Mouse (Mus musculus) layer of hippocampus, adult 2 months (tissue): ENCODE measurements at regions not wholly inside any gene's neighbourhood (a gene's known extent, or its start where the extent isn't known, plus 50 kb on each side); places are given as distances from the start of the nearest gene placed in this dataset.

Source experiments
- DNase-seq, 2 experiments: peaks; one replicate each; pipeline ENCODE4 v3.0.0; 2022; ENCODE audit warnings: low spot score in 2 of 2
- H3K27ac ChIP-seq: fragments of 200-600 bp; 2 replicates; pipeline ENCODE4 v1.8.1; 2022
- H3K4me3 ChIP-seq: fragments of 200-600 bp; 2 replicates; pipeline ENCODE4 v1.8.1; 2022; ENCODE audit warnings: mild to moderate bottlenecking
- CTCF ChIP-seq: fragments of 200-600 bp; conservative IDR thresholded peaks from 2 replicates; pipeline ENCODE4 v1.8.1; 2022; ENCODE audit warnings: antibody characterized with exemption, mild to moderate bottlenecking, moderate library complexity

GRCm38 (mm10) chr4:27333279-27333678 is 986.6 kb upstream of the Manea start:
- no peak overlapping the region for H3K4me3 ChIP-seq
- no peak for TF ChIP-seq CTCF
- no peak for DNase-seq
- H3K27ac ChIP-seq: no peak overlapping the region
